Mouse (Mus musculus) gastrocnemius, postnatal 14 days (tissue): ENCODE results near the gene Ndst4. TPM values are rescaled to one million over a fixed set of nuclear protein-coding genes. Genes with fewer than 3 reads are reported as not detected.

Experiments
- DNase-seq: peaks from one replicate; pipeline ENCODE4 v3.0.0; 2021; ENCODE audit warnings: mixed read lengths
- intact Hi-C: fragments of 180-260 bp; cut with DNase I; formaldehyde crosslinking; loops from one replicate; pipeline ENCODE4 v1.15.1; 2025; ENCODE audit warnings: low total_unique reads
- long read RNA-seq, 2 experiments: library from polyadenylated mRNA; stranded (forward); transcript quantifications; one replicate each; pipeline ENCODE4 v2.0.0; 2021
- total RNA-seq, 2 experiments: library from RNA; stranded (reverse); gene quantifications; 2 replicates each; pipeline ENCODE4 v1.2.3; 2021

Ndst4 gene
- under 1 TPM; 0.07 to 0.33 TPM for total RNA-seq
- long read RNA-seq, experiment 1 = 0 reads
- long read RNA-seq, experiment 2 = 0 reads

DNA sequence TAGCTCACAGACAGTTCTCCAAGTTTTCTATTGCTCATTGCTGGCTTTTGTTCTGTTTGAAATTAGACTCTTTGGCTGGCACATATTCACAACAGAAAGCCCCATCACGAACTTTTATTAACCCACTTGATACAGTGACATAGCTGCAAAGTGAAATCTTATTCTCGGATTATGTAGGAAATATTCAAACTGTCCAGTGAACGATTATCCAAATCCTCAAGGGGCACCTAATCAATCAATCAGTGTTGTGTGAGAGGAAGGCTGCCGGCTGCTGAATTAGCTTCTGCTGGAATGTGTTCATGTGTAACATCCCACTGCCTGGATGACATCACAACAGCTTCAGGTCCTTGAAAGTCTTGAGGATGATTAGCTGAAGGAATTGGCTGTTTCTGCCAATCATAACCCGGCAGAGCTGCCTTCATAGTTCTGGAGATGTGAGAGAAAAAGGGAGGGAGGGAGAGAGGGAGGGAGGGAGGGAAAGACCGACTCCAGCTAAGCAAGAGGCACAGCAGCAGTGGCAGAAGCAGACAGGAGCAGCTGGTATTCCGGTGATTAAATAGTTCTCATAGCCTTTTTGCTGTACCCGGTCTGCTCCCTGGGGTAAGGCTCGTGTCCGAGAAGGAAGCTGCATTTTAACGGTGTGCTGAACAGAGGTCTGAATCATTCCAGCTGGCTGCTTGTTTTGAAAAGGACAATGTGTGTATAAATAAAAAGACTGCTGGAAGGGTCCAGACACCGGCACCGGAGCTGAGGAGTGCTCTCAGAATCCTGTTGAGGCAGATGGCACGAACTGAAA is at the start of gene Ndst4:
TSS of gene Ndst4 (plus strand) at position 476 of the 796 bp plus-strand sequence.
- intact Hi-C loops = no loop called here

DNA sequence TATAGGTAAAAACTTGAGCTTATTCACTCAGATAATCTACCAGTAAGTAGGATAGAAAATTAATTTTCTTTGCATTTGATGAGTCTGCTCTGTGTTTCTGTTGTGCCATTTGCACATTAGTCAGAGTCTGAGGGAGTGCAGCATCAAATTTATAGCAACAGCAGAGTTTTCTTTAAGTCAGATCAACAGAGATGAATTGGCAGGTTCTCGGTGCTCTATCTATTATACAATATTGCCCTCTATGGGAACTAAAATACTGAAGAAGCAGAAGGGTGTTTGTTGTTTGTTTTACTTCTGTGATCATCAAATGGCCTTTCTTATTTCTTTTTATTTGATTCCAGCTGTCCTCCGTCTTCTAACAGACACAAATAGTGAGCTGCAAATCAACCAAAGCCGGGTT is 6.4 kb upstream of the Ndst4 start:
- intact Hi-C loops = no loop called here

More for the DNA sequence above, at the start of gene Ndst4:
- DNase-seq = peak; percentile 2

DNA sequence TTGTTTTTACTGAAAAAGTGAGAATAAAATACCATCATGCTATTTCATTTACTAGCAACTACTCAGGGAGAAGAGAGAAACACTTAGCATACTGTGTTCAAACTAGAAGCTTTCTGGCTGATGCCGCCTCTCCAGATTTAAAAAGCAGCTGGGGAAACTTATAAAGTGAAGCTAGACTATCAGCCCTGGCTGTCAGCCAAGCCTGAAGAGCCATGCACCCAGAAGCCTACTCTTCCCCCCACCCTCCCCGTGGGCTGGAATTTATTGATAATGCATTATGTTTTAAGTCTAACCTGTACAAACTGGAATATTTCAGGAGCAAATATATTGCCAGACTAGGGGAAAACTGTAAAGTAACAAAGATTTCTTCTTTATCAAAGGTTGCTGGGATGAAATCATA is 2.6 kb downstream of the Ndst4 start:
- peak; percentile 4 for DNase-seq
- intact Hi-C loops = no loop called here

More for the DNA sequence above, 6.4 kb upstream of the Ndst4 start:
- DNase-seq = no peak

DNA sequence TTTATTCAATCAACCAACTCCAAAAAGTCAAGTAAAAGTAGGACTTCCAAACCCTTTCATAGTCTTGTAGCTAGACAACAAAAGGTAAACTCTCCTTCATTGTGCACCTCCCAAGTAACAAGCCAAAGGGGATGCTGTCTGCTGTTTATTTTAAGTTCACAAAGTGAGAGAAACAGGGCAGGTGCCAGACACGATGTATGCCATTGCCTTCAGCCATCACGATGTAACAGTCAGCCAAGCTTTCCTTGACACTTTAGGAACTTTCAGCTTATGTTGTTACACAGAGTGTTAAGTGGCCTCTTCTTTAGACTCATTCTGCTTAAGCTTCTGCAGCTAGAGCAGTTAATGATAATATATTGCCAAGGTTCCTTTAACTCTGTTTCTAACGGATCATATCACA is 3.1 kb downstream of the Ndst4 start:
- intact Hi-C loops = no loop called here
- no peak for DNase-seq

DNA sequence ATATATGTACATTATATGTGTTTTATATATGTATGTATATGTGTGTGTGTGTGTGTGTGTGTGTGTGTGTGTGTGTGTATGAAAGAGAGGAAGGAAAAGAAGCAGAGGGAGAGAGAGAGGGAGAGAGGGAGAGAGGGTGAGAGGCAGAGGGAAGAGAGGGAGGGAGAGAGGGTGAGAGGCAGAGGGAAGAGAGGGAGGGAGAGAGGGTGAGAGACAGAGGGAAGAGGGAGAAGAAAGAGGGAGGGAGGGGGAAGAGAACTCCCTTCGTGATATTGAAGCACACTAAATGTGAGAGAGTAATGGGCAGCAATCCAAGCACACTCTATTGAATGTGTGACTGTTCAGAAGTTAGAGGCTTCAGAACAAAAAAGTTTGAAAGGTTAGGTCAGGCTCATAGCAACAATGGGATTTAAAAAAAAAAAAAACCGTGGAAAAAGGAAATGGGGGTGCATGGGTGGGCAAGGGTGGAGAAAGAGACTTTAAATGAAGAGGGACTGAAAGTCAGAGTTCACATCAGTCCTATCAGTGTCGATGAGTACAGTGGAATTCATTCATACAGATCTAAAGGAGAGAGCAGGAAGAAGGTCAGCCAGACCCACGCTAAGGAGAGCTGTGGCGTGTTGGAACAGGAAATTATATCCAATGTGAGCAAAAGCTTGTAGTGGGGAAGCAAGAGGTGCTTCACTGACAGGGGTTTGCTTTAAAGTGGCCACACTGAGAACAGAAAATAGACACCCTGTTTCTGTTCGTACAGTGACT is 63.2 kb downstream of the Ndst4 start:
- intact Hi-C loops = no loop called here
- DNase-seq = no peak

DNA sequence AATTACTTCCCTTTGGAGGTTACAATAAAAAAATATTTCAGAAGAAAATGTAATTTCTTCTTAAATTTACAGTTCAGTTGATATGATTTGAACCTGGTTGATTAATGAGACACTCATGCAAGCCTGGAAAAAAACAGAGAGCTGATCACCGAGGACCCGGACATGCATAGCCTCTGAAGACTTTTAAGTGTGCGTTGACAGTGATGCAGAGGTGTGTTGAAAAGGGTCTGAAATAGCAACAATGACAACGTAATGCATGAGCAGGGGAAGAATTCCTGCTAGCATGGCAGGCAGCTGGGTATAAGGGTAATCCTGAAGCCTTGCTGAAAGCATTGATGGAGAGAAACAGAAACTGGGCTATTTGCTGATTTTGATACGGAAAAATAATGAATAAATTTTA is 106.2 kb downstream of the Ndst4 start:
- intact Hi-C loops = no loop called here
- no peak for DNase-seq

DNA sequence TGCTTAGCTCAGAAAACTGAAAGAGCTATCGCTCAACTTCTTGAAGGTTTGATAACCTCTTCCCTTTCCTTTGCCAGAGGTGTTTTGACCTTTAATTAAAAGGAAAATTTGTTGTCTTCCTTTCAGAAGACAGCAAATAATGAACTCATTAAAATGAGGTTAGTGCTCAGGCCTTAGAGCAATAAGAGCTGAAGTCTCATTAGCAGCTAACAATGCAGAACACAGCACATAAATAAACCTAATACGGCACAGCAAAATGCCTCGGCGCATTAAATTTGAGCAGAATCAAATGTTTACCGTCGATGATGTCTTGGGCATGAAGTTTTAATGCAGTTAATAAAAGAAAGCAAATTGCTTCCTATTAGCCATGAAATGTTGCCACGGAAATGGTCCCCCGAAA is 129.5 kb downstream of the Ndst4 start:
- intact Hi-C loops = no loop called here
- no peak for DNase-seq

DNA sequence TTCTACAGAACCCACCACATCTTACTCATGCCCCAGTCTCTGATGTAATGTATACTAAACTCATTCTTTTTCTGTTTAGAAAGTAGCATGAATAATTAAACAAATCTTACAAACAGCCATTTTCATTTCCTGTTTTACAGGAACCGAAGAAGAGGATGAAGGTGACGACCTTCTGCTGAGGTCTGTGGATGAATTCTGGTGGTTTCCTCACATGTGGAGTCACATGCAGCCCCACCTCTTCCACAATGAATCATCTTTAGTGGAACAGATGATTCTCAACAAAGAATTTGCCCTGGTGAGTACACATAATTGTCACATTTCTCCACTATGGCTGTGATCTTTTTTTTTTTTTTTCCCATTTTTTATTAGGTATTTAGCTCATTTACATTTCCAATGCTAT is 166.7 kb downstream of the Ndst4 start:
- no peak for DNase-seq
- intact Hi-C loops = no loop called here

DNA sequence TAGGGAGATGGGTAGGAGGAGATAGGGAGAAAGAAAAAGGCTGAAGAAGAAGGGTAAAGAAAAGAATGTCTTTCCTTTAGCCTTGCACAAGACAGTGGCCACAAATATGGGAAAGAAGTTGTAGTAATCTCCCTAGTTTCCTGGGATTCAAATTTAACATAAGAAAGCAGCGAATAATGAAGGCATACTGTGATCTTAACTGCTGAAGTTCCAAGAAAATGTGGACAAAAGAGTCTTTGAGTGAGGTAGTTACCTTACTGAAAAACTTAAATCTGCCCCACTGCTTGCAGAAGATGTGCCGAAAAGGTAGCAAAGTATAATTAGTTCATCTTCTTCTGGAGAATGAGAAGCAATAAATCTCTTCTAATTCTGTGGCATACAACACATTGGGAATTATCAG is 228.4 kb downstream of the Ndst4 start:
- intact Hi-C loops = no loop called here
- DNase-seq = no peak

DNA sequence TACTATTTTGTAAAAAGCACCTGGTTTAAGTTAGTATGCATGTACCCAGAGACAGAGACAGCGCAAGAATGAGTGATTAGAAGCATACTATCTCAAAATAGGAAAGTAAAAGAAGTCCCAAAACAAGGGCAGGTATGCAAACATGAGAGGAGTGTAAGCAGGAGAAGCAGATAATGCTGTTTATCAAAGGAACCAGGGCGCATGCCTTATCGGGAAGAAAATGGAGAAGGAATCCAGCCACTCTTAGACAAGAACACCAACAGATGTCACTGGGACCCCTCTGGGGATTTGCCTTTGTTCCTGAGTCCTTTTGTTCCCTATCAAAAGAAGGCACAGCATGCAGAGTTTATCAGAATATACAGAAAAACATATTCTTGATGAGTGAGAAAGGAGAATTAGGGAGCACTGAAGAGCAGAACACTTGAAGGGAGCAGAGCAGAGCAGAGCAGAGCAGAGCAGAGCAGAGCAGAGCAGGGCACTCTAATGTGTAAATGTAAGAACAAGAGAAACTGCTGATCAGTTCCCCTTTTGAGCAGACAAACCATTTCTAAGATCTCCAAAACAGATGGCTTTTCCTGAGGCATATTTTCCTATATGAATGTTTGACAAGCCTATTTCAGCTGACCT is 251.2 kb downstream of the Ndst4 start:
- no peak for DNase-seq
- intact Hi-C loops = no loop called here

DNA sequence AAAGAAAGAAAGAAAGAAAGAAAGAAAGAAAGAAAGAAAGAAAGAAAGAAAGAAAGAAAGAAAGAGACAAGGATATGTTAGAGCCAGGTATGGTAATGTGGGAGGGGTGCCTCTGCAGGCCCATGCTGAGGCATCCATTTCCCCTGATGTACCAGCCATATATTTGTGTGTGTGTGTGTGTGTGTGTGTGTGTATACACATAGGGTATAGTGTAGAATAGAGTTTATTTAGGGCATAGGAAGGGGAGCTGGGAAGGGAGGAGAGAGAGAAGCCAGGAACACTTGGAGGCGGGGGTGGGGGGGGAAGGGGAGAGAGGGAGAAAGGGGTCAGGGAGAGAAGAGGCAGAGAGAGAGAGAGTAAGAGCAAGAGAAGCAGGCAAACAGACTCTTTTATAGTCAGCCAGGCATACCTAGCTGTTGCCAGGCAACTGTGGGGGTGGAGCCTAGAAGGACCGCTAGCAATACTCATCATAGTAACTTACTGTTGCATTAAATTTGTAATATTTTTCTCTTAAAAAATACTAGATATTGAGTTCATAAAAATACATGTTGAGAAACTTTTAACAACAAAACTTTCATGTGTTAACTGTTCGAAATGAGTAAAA is 256.3 kb downstream of the Ndst4 start:
- intact Hi-C loops = no loop called here
- no peak for DNase-seq

DNA sequence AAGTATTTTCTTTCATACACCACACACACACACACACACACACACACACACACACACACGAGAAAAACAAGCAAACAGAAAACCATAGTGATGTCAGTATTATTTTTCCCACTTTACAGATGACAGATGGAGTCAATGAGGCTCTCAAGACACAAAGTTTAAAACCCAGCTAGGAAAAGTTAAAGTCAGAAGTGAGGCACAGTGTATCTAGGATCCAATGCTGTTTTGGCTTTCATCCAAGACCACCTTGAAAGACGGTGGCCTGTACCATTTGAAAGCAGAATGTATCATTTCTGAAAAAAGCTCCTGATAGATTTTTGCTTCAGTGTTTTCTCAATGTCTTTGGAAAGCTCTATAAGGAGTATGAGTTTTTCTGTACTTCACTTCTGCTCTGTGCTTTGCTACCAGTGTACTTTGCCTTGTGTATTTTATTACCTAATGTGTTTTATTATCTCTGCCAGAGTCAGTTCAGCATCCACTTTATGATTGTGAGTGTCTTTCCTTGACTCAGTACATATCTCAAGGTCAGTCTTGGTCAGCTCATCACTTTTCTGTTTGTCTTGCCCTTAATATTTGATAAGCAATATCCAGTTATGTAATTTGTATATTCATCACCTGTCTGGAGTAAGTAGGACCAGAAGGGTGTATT is 257.1 kb downstream of the Ndst4 start:
- DNase-seq = no peak
- intact Hi-C loops = no loop called here

DNA sequence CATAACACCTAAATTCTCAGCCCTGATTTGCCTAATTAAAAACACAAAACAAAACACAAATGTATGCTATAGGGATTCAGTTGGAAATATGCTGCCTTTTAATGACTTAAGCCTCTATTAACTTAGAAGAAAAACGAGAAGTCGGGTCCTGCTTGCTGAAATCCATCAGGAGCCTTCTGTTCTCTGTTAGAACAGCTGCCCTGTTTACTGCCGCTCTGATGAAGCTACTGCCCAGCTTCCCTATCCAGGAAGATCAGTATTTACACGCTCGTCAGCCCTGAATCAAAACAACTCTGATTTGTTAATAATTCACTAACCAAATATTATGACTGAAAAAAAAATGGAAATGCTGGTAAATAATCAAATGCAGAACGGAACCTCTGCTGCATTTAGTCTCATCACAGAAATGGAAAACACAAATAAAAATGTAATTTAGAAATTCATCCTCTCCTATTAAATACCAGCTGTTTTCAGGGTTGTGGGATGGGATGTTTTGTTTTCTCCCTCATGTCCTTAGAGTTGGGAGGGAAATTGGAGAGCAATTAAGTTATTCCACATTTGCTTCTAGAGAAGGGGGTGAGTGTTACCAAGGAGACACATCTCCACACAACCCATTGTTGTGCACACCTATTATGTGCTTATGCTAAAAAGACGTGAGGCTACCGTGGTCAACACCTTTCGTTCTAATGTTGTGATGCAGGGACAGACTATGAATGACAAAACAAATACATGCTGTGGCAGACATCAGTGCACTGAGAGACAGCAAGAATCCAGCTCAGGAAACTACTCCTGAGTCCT is 270.3 kb downstream of the Ndst4 start:
- intact Hi-C loops = no loop called here
- DNase-seq = no peak

DNA sequence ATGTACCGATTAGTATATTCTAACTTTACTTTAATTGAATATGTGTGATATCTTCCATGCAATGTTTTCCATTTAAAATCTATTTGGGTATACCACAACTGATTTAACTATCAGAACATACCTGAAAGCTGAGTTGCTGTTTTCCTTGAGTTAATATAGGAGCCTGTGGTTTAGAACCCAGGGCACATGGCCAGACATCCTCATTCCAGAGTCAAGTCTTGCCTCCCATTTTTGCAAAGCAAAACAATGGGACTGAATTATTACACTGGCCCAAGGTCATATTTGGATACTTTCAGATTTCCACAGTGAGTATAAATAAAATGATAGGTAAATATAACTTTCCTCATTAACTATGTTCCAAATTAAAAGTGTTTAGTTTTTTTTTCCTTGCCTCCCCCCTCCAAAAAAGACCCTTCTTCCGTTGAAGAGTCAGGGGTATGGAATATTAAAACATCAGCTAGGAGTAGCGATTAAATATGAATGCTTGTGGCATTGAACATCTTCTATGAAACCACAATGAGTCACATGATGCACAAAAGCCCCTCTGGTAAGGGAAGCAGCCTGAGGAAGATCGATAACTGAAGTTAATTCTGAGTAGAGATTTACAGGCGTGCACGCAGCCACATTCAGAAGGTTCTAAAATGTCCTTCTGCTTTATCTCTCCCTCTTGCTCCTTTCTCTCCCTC is 271.5 kb downstream of the Ndst4 start:
- intact Hi-C loops = no loop called here
- no peak for DNase-seq

DNA sequence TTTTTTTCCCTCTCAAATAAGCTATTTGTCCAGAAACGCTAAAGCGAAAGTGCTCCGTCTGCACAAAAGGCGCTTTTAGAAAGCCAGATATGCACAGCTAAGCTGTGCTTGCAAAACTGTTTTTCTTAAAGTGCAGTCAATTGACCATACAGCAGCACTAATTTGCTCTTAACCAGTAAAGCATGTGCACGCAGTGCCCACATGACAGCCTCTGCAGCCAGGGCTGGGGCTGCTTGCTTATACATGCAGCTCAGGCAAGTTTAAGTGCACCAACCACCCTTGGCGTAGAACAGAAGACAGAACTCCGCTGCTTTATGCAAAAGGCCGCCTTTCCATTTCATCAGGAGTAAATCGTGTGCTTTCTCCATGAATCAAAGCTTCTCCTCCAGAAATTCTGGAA is 275.0 kb downstream of the Ndst4 start:
- no peak for DNase-seq
- intact Hi-C loops = no loop called here

DNA sequence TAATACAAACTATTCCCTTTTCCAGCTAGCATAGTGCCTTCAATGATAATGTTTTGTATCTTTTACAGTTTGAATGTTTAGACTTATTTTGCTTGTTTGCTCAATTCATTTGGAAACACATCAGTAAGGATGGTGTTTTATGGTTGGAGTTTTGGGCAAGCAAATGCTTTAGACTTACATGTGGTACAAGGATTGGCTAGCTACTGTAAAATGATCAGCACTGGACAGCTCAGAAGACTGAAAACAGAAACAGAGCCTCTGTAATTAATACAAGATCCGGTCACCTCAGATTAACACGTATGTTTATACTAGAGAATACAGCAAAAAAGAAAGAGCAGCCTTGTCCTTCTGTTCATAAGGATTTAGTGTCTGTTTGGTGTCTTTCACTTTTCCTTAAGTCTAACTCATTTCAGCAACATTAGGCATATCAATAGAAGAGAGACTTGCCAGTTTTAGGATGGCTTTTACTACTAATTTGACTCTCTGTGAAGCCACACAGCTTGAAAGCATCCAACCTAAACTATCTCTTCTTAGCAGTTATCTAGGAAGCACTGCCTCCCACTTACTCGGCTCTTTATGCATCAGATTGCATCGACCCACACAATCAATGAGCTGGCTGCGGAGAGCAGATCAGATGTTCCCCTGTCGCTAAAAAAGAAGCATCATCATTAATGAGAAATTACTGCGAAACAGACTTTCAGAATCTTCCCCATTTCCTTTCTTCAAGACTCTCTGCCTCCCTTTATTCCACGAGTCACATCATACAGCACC is 279.8 kb downstream of the Ndst4 start:
- intact Hi-C loops = no loop called here
- DNase-seq = no peak

DNA sequence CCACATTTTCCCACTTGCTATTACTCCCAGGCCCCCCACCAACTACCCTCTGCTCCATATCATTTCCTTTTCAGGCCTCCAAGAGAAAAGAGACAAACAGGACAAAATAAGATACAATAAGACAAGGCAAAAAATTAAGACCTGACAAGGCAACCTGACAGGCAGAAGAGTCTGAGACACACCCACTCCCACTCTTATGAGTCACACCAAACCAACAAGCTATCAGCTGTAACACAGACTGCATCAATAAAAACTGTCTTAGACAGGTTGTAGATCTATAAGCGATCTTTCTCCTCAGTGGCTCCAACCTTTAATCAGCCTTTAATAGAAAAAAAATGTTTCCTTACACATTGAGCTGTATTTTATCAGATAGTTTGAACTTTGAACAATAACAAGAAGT is 280.7 kb downstream of the Ndst4 start:
- intact Hi-C loops = no loop called here
- no peak for DNase-seq

DNA sequence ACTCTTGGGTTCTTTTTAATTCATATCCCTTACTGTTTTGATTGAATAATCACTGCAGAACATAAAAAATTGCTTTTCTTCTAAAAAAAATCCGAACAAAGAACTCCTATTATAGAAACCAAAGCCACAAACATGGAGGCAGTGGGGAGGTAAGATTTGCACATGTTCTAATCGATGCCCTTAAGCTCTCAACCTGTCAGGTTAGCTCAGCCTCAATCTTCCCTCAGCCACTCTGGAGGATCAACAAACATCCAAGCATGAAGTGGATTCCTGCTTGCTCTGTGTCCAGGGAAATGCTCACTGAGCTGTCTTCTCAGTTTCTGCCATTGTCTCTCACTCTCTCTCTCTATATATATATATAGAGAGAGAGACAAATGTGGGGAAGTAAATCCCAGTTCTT is 283.7 kb downstream of the Ndst4 start:
- DNase-seq = no peak
- intact Hi-C loops = no loop called here
